Mouse (Mus musculus) layer of hippocampus, adult 18-20 months (tissue): Measurements from ENCODE around the gene Surf4. TPM values are rescaled to one million over a fixed set of nuclear protein-coding genes. Genes with fewer than 3 reads are reported as not detected.
A peak's percentile ranks its signal among the peaks of the same experiment; 100 is the strongest.

ENCODE experiments used
- DNase-seq, 2 experiments: peaks; one replicate each; pipeline ENCODE4 v3.0.0; 2022; ENCODE audit warnings: low spot score in 2 of 2
- total RNA-seq, 2 experiments: library from RNA; stranded (reverse); gene quantifications; 2 replicates each; pipeline ENCODE4 v1.2.3; 2021

The Surf4 gene
- total RNA-seq, 2 experiments from 2014 or later, result 52.0 to 56.2 TPM

DNA sequence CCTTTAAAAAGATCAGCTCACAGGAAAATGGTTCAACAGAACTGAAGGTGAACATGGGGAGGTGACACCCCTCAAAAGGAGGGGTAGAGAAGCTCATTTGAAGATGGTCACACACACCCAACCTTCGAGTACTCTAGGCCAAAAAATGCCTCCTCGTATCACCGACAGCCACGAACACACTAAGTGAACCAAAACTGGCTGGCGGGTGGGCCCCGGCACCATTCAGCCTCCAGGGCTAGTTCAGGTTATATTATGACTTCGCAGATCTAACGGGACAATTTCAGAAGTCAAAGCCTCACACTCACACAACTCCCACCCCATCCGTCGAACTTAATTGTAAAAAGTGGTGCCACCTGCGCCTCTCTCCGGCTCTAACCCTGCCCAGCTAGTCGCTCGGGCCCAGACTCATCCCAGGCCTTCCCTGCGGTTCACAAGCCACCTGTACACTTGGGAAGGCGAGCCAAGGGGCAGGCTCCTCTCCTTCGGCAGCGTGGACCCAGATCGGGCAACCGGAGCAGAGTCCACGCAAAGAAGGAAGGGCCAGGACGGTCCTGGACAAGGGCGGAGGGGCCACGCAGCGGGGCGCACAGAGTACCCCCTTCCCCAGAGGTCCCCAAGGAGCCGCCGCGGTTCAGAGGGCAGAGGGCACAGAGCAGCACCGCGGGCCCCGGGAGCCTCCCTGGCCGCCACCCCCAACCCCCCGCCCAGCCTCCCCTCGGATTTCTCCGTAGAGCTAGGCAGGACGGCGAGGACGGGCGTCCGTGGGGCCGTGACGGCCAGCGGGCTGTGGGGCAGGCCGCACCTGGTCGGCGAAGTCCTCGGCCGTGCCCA lies 1.0 kb downstream of the Surf4 start:
- no peak for DNase-seq

DNA sequence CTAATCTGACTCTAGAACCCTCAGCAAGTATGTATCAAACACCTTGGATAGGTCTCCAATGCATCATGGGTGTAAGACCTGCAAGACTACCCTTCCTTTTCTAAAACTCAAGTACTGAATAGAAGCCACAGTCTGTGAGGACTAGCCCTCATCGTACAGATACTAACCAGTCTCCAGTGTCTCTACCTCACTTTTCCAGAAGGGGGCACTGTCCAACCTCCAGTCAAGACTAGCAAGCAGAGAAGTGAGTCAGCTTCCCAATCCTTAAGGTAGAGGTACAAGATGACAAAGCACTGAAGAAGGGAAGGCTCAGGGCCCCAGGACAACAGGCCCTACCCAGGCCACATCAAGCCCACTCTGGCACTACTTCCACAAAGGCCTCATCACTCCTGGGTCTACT lies 3.3 kb downstream of the Surf4 start:
- peak; percentile 35 to 81 for DNase-seq

DNA sequence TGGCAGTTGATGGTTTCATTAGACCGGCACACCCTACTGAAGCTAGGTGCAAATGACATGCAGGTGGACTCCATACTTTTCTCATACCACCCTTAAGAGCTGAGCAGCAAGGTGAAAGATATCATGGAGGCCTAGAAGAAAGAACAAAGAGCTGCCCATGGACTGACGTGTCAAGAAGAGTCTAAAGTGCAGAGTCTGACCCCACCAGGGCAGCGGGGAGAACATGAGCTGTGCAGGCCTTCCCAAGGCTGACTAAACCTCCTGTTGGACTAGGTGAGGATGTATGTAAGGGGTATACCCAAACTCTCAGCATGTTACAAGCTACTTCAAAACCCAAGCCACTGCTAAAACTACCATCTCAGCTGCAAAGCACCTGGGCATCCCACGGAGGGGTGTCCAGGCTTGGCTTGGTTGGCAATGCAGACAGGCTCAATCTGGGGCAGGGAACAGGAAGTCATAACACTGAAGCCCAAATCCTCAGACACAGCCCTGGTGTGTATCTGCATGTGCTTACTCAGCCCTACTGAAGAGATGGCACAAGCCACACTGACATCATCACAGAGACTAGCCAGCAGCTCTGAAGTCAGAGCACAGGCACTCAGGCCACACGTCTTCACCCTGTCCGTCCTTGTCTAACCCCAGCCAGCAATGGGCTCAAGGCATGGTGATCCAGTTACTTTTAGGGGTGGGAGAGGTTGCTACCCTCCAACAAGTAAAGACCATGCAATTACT lies 5.8 kb downstream of the Surf4 start:
- DNase-seq, result no peak

DNA sequence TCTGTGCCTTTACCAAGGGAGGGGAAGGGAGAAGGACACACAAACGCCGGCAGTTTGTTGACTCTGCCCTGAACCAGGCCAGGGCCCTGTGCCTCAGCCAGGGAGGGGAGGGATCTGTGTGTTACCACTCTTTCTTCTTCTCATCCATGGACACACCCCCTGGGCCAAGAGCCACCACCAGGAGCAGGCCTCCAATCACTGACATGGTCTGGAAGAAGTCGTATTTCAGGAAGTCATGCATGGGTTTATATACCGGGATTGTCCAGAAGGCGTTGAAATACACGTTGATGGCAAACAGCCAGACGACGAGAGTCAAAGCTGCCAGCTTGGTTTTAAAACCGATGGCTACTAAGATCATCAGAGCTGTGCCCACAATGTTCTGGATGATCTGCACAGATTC lies 11.9 kb downstream of the Surf4 start:
- DNase-seq, result no peak

- DNase-seq, result no peak
Observed at GRCm38 (mm10) chr2:26920190-26920855, 13.4 kb downstream of the Surf4 start.

DNA sequence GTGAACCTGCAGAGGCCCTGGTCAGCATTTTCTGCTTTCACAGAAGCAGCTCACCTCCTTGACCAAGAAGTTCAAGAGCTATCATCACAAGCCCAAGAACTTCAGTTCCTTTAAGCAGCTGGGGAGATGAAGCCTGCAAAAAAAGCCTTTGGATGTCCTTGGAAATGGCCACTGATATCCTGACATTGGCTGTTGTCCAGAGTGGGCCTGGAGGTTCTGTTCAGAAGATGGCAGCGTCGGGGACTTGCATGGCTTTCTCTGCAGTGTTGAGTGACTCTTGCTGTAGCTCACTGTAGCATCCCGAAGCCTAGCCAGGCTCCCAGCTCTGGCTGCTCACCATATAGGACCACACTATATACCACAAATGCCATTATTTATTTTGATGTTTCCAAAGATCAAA lies 14.0 kb downstream of the Surf4 start:
- no peak for DNase-seq

DNA sequence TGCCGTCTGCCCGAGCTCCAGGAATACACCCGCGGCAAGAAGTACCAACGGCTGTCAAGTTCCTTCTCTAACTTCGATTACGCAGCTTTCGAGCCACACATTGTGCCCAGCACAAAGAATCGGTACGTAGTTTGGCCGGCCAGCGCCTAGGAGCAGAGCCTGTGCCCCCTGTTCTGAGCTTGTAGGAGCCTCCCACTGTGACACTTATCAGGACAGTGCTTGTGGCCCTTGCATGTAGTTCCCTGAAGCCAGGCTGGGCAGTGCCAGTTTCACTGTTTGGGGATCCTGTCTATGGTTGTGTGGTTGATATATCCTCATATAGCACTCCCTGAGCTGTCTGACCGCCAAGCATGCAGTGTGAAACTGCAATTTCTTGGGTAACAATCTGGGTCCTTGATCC lies 17.0 kb downstream of the Surf4 start:
- no peak for DNase-seq

DNA sequence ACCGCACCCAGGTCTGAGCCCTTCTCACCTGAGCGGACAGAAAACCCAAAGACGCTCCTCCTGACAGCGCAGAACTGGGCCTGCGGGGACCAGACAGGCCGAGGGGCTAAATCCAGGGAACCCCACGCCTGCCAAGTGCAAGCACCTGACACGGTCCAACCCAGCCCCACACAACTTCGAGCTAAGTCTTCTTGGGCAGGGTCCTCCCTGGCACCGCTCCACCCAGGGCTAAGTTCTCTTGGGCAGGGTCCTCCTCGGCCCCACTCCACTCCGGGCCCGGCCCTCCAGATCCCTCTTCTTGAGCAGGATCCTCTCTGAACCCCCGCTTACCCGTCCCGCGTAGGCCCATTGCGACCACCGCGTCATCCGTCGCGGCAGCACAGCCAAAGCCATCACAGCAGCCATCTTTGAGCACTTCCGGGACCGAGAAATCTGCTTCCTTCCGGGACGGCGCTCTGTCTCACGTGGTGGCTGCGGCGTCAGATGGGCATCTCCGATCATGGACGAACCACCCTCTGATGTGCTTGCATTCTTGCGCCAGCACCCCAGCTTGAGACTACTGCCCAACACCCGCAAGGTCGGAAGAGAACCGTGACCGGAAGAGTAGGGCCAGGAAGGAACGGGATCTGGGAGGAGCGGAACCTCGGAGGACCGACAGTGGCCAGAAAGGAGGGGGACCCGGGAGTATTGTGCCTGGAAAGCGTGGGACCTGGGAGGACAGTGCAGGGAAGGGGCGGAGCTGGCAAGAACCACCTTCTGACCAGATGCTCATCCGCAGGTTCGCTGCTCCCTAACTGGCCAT lies 17.6 kb downstream of the Surf4 start, which contains the start of the genes Surf2 and Surf1:
TSS of gene Surf2 (plus strand) at position 441 of the 802 bp plus-strand sequence.
TSS of gene Surf1 (minus strand) at position 604 of the 802 bp plus-strand sequence.
- DNase-seq, result peak; percentile 86 to 89

- DNase-seq, result no peak
Observed at GRCm38 (mm10) chr2:26914148-26914941, 19.4 kb downstream of the Surf4 start.

- DNase-seq, result no peak
Observed at GRCm38 (mm10) chr2:26913416-26914147, 20.1 kb downstream of the Surf4 start.

DNA sequence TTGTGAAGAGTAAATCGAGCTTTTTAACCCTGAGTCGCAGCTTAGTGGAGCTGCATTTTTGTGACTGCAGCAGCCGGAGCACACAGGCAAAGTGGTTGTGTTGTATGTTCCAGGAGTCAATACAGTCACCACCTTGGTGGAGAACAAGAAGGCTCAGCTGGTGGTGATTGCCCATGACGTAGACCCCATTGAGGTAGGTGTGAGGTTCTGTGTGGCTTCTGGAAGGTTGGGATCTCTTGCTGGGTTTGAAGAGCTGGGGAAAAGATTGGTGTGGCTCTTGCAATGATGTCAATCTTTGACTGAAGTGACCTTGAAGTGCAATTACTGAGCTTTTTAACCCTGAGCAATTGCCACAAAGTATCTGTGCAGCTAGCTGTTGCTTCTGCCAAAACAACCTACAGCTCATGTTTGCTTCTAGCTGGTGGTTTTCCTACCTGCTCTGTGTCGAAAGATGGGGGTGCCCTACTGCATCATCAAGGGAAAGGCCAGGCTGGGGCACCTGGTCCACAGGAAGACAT lies 21.4 kb downstream of the Surf4 start:
- no peak for DNase-seq

DNA sequence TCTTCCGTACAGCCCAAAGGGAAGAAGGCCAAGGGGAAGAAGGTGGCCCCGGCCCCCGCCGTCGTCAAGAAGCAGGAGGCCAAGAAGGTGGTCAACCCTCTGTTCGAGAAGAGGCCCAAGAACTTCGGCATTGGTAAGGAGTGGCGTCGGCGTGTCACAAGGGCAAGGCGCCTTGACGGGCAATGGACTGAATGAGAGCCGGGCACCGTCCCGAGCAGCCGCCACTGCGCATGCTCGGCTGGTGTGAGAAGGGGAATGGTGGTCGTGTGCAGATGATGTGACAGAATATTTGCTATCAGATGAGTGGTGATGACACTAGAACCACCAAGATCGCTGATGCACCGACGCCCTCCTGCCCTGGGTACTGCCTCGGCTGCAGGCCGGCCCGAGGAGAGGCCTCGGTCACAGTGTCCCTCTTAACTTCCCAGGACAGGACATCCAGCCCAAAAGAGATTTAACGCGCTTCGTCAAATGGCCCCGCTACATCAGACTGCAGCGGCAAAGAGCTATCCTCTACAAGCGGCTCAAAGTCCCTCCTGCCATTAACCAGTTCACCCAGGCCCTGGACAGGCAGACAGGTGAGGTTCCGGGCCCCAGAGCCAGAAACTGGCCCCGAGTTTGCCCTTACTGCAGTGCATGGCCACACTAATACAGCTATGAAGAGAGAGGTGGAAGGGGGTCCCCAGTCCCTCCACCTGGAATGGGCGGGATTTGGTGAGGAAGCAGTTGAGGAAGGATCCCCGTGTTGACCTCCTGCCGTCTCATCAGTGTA lies 22.5 kb downstream of the Surf4 start:
- peak; percentile 52 to 58 for DNase-seq

DNA sequence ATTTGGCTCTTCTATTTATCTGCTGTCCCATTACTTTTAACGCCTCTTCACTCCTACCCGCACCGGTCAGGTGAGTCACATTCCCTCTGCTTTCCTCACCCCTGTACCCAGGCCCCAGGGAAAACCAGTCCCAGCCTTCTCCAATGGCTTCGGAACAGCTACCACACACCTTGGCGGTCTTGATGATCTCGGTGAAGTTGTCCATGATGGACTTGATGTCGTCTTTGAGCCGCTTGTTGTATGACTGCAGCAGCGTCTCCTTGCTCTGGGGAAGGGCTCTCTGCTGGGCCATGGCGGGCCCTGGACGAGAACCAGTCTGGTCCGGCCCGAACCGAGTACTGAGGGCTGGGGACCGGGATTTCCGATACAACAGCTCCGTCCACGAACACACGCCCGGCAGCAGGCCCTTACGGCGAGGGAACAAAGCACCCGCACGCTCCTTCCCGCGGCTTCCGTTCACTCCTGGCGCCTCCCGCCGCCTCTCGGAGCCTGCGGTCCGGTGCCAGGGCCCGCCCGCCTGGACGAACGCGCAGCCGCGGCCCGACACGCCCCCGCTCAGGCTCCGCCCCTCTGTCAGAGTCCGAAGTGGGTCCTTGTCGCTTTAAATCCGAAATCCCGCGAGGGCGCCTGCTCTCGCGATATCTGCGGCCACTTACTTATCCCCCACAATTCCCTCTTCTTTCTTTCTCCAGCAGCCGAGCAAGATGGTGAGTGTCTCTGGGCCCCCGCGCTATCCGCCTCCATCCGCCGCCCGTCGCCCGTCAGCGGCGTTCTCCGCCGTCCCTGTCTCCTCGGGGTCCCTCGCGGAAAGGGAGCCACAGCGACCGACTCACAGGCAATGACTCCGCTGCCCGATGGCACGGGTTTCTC lies 23.4 kb downstream of the Surf4 start, which contains the start of the genes Med22 and Rpl7a:
TSS of gene Med22 (minus strand) at position 554 of the 870 bp plus-strand sequence.
TSS of gene Rpl7a (plus strand) at position 641 of the 870 bp plus-strand sequence.
- peak; percentile 99 to 100 for DNase-seq

DNA sequence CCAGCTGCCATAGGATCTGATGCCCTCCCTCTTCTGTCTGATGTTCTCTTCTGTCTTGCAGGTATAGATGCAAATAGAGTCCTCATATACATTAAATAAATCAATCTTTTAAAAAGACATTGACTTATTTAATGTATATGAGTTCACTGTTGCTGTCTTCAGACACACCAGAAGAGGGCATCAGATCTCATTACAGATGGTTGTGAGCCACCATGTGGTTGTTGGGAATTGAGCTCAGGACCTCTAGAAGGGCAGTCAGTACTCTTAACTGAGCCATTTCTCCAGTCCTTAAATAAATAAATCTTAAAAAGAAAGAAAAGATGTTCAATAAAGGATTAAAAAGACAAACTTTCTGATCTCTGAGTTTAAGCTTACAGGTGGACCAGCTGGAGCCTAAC lies 24.3 kb downstream of the Surf4 start:
- no peak for DNase-seq

GRCm38 (mm10) chr2:26908710-26909386 lies 24.9 kb downstream of the Surf4 start:
- no peak for DNase-seq

GRCm38 (mm10) chr2:26907109-26907508 lies 26.6 kb downstream of the Surf4 start:
- DNase-seq, result no peak

DNA sequence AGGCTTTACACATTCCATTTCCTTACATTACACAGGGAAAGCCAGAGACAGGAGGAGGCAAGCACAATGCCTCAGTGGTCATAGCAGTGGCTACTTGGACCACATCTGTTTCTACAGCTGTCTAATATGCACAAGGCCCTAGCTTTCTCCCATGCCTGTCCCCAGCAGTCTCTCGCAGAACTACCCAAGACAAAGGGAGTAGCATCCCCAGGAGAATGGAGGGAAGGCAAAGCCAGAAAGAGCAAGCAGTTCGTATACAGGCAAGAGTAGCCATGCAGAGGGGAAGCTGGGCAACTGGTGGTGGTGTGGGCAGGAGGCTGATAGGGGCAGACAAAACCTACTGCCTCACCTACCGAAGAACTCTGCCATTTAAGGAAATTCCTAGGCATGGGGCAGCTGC lies 27.3 kb downstream of the Surf4 start:
- DNase-seq, result no peak
